Comparison of ENCODE assay signal across 9 mouse cellular contexts in genomic region chr17:53463496-53463840, GRCm38 (mm10). TPM values are rescaled to one million over a fixed set of nuclear protein-coding genes. Genes with fewer than 3 reads are reported as not detected.
A peak's percentile ranks its signal among the peaks of the same experiment; 100 is the strongest.
DNase-seq lines count a peak whose midpoint lies in the region; ATAC-seq and TF ChIP-seq lines count a peak whose summit lies in the region.
"Had no signal": no experiment of that assay in that cellular context is flagged by ENCODE, and none has a peak within 500 bp of the region (broad histone marks: within the 10 kb centered on the region; RNA-seq: fewer than 3 reads in every experiment).

No protein-coding gene starts in this region.

- DNase-seq in heart, adult 11 months: no peak
- no peak for DNase-seq in hindbrain, embryonic 11.5 days (ENCODE audit: low spot score)
- no peak for DNase-seq in midbrain, embryonic 10.5 days (ENCODE audit: low spot score)
- no peak for DNase-seq in right cerebral cortex, postnatal 10 days (ENCODE audit: low spot score in 2 of 2)
- no peak for DNase-seq in urinary bladder, postnatal 14 days (ENCODE audit: low spot score)
- DNase-seq in adrenal gland, adult 18-20 months (ENCODE audit: low spot score in 2 of 2): no peak

- peak overlapping the region; percentile 59 for H3K4me3 ChIP-seq in heart, embryonic 12.5 days
- peak overlapping the region; percentile 38 for H3K4me3 ChIP-seq in ES-Bruce4 (ENCODE audit: low read depth, low read length)
- H3K4me3 ChIP-seq in hindbrain, embryonic 11.5 days (ENCODE audit: low read depth, low read length): peak overlapping the region; percentile 34
- peak overlapping the region; percentile 55 for H3K4me3 ChIP-seq in midbrain, embryonic 10.5 days
- H3K4me3 ChIP-seq: erythroblast, embryonic 14.5 days had no signal

- no peak for TF ChIP-seq EP300 in ES-Bruce4 (IDR thresholded peaks at IDR 0.05; ENCODE audit: insufficient read depth, low read depth, low read length)

- H3K36me3 ChIP-seq in heart, embryonic 12.5 days: no peaks in the 10 kb centered on the region
- H3K36me3 ChIP-seq in ES-Bruce4 (ENCODE audit: control insufficient read depth, insufficient read depth, low read length, poor library complexity, severe bottlenecking): no peaks in the 10 kb centered on the region
- H3K36me3 ChIP-seq in hindbrain, embryonic 11.5 days (ENCODE audit: control insufficient read depth, insufficient read depth, low read length): no peaks in the 10 kb centered on the region
- no peaks in the 10 kb centered on the region for H3K36me3 ChIP-seq in midbrain, embryonic 10.5 days

- H3K4me1 ChIP-seq in heart, embryonic 12.5 days (replicated peaks): peaks cover 5% of the 10 kb centered on the region
- H3K4me1 ChIP-seq in ES-Bruce4 (ENCODE audit: control insufficient read depth, insufficient read depth, low read length): peaks cover 5% of the 10 kb centered on the region
- no peaks in the 10 kb centered on the region for H3K4me1 ChIP-seq in hindbrain, embryonic 11.5 days (replicated peaks; ENCODE audit: control insufficient read depth, insufficient read depth, low read length)
- peaks cover 15% of the 10 kb centered on the region for H3K4me1 ChIP-seq in midbrain, embryonic 10.5 days

- WGBS in heart, embryonic 12.5 days: 23% methylated on average over 8 of the region's 9 CpGs
- 23% methylated on average over 7 of the region's 9 CpGs for WGBS in hindbrain, embryonic 11.5 days
- WGBS in midbrain, embryonic 10.5 days: 26% methylated on average over 7 of the region's 9 CpGs

- TF ChIP-seq CTCF in ES-Bruce4 (IDR thresholded peaks at IDR 0.05; ENCODE audit: low read depth, low read length): no peak

- no peak for TF ChIP-seq POLR2A in ES-Bruce4 (IDR thresholded peaks at IDR 0.05; ENCODE audit: insufficient read depth, low read length)

- H3K4me2 ChIP-seq in heart, embryonic 12.5 days: peak overlapping the region; percentile 85
- peak overlapping the region; percentile 41 for H3K4me2 ChIP-seq in hindbrain, embryonic 11.5 days (replicated peaks; ENCODE audit: low read depth, low read length)

- H3K27ac ChIP-seq in heart, embryonic 12.5 days (ENCODE audit: poor library complexity, severe bottlenecking): no peak overlapping the region
- H3K27ac ChIP-seq in ES-Bruce4 (ENCODE audit: insufficient read depth, low read length): no peak overlapping the region
- H3K27ac ChIP-seq in hindbrain, embryonic 11.5 days (ENCODE audit: low read depth, low read length): no peak overlapping the region
- peak overlapping the region; percentile 84 for H3K27ac ChIP-seq in midbrain, embryonic 10.5 days (replicated peaks)

- peak overlapping the region; percentile 61 for H3K9ac ChIP-seq in heart, embryonic 12.5 days
- H3K9ac ChIP-seq in ES-Bruce4 (ENCODE audit: low read depth, poor library complexity, severe bottlenecking): peak overlapping the region; percentile 62
- H3K9ac ChIP-seq in hindbrain, embryonic 11.5 days (ENCODE audit: low read depth, low read length): peak overlapping the region; percentile 28; the same call in 1 of the 2 replicates

- no peaks in the 10 kb centered on the region for H3K27me3 ChIP-seq in heart, embryonic 12.5 days (replicated peaks)
- no peaks in the 10 kb centered on the region for H3K27me3 ChIP-seq in ES-Bruce4 (ENCODE audit: control insufficient read depth, insufficient read depth, low read length, poor library complexity, severe bottlenecking)
- no peaks in the 10 kb centered on the region for H3K27me3 ChIP-seq in hindbrain, embryonic 11.5 days (ENCODE audit: control insufficient read depth, insufficient read depth, low read length)
- H3K27me3 ChIP-seq in midbrain, embryonic 10.5 days (ENCODE audit: low read depth, poor library complexity, severe bottlenecking): no peaks in the 10 kb centered on the region

- H3K9me3 ChIP-seq in heart, embryonic 12.5 days (replicated peaks): no peaks in the 10 kb centered on the region
- H3K9me3 ChIP-seq in ES-Bruce4 (replicated peaks; ENCODE audit: control insufficient read depth, insufficient read depth, low read length, poor library complexity, severe bottlenecking): peaks cover 3% of the 10 kb centered on the region
- no peaks in the 10 kb centered on the region for H3K9me3 ChIP-seq in hindbrain, embryonic 11.5 days (ENCODE audit: control insufficient read depth, low read length)
- no peaks in the 10 kb centered on the region for H3K9me3 ChIP-seq in midbrain, embryonic 10.5 days (replicated peaks)

- ATAC-seq in heart, embryonic 12.5 days (ENCODE audit: insufficient number of reproducible peaks, low FRiP score): peak; percentile 37; the same call in 1 of the 2 replicates
- ATAC-seq in hindbrain, embryonic 11.5 days (ENCODE audit: low FRiP score): no peak; the same call in 1 of the 2 replicates

RNA-seq across cellular contexts. Expression of gene Efhb, which starts 0.3 kb away (rescaled TPM):
- polyA plus RNA-seq in heart, embryonic 12.5 days (2016; fragmentation: Nextera tagmentation; extraction: Ambion mirVana): 0.39 and 0.42 TPM in 2 replicates
- 1.7 and 2.1 TPM in 2 replicates for polyA plus RNA-seq in ES-Bruce4 (2011; ENCODE audit: insufficient read depth, insufficient read length, low read depth, missing spikeins)
- 1.5 and 1.8 TPM in 2 replicates for polyA plus RNA-seq in hindbrain, embryonic 11.5 days (2014; fragmentation: Nextera tagmentation; extraction: Ambion mirVana)
- polyA plus RNA-seq in midbrain, embryonic 10.5 days (2016; fragmentation: Nextera tagmentation; extraction: Ambion mirVana): 0.67 and 0.85 TPM in 2 replicates
- under 1 TPM; 0.19 to 0.40 TPM for total RNA-seq in adrenal gland, adult 18-20 months (2021)
- polyA plus RNA-seq: erythroblast, embryonic 14.5 days had no signal

RNA-seq across cellular contexts. Expression of gene Rab5a, which starts 15.6 kb away (rescaled TPM):
- polyA plus RNA-seq in heart, embryonic 12.5 days (2016; fragmentation: Nextera tagmentation; extraction: Ambion mirVana): 90.9 and 99.0 TPM in 2 replicates
- polyA plus RNA-seq in ES-Bruce4 (2011; ENCODE audit: insufficient read depth, insufficient read length, low read depth, missing spikeins): 90.7 and 92.3 TPM in 2 replicates
- polyA plus RNA-seq in hindbrain, embryonic 11.5 days (2014; fragmentation: Nextera tagmentation; extraction: Ambion mirVana): 103 TPM in 2 replicates
- 66.3 and 68.7 TPM in 2 replicates for polyA plus RNA-seq in midbrain, embryonic 10.5 days (2016; fragmentation: Nextera tagmentation; extraction: Ambion mirVana)
- 100 to 1,000 TPM in 1 of 2 experiments, 10 to 100 TPM in 1; 78.9 to 109 TPM for total RNA-seq in adrenal gland, adult 18-20 months (2021)
